Mouse (Mus musculus) limb, embryonic 14.5 days (tissue): Measurements from ENCODE around the gene Tmem95. TPM values are rescaled to one million over a fixed set of nuclear protein-coding genes. Genes with fewer than 3 reads are reported as not detected.

Source experiments
- ATAC-seq: fragments of 200-750 bp; cut with Nextera tagmentation; 2 replicates; pipeline ENCODE4 v1.8.0; 2017; ENCODE audit warnings: low read depth, moderate number of reproducible peaks, moderate TSS enrichment; ENCODE audit not compliant: low FRiP score
- DNase-seq: peaks from one replicate; pipeline ENCODE4 v3.0.0-alpha.2; 2015; ENCODE audit warnings: low spot score
- H3K27ac ChIP-seq: fragments of 300-500 bp; sonication (generic); replicated peaks from 2 replicates; pipeline ENCODE4 v1.5.1; 2014; ENCODE audit warnings: low read depth, mild to moderate bottlenecking, low read length, moderate library complexity, mixed read lengths
- H3K27me3 ChIP-seq: fragments of 300-500 bp; sonication (generic); 2 replicates; pipeline ENCODE4 v1.6.1; 2014; ENCODE audit warnings: low read length, mixed read lengths; ENCODE audit not compliant: control insufficient read depth, insufficient read depth
- H3K36me3 ChIP-seq: fragments of 300-500 bp; sonication (generic); 2 replicates; pipeline ENCODE4 v1.6.1; 2014; ENCODE audit warnings: mild to moderate bottlenecking, low read length, moderate library complexity, mixed read lengths; ENCODE audit not compliant: control insufficient read depth, insufficient read depth
- H3K4me1 ChIP-seq: fragments of 300-500 bp; sonication (generic); 2 replicates; pipeline ENCODE4 v1.6.1; 2014; ENCODE audit warnings: antibody characterized with exemption, low read length, mixed read lengths; ENCODE audit not compliant: control insufficient read depth, insufficient read depth
- H3K4me2 ChIP-seq: fragments of 300-500 bp; sonication (generic); replicated peaks from 2 replicates; pipeline ENCODE4 v1.6.1; 2014; ENCODE audit warnings: low read depth, mild to moderate bottlenecking, low read length, moderate library complexity; ENCODE audit not compliant: severe bottlenecking
- H3K4me3 ChIP-seq: fragments of 300-500 bp; sonication (generic); replicated peaks from 2 replicates; pipeline ENCODE4 v1.5.1; 2014; ENCODE audit warnings: low read length
- H3K9ac ChIP-seq: fragments of 300-500 bp; sonication (generic); 2 replicates; pipeline ENCODE4 v1.6.1; 2014; ENCODE audit warnings: mild to moderate bottlenecking, low read depth, low read length, moderate library complexity; ENCODE audit not compliant: severe bottlenecking
- H3K9me3 ChIP-seq: fragments of 300-500 bp; sonication (generic); 2 replicates; pipeline ENCODE4 v1.6.1; 2016; ENCODE audit warnings: low read length; ENCODE audit not compliant: control insufficient read depth
- POLR2A ChIP-seq: fragments of 200-500 bp; IDR thresholded peaks from 2 replicates; pipeline ENCODE4 v1.8.0; 2012; ENCODE audit warnings: inconsistent platforms, mild to moderate bottlenecking, moderate library complexity, borderline replicate concordance; ENCODE audit not compliant: insufficient read depth, insufficient read length; ENCODE audit errors: extremely low read depth
- WGBS: fragments of 180-500 bp; shearing (Covaris S2); extraction: QIAGEN DNeasy Blood & Tissue Kit; methylation state at CpG from one replicate; pipeline ENCODE4 v1.1.7; 2014; 5-methylcytosine and 5-hydroxymethylcytosine counted together
- polyA plus RNA-seq, 2 experiments: library from polyadenylated mRNA; depleted of rRNA in 1 of 2; stranded (reverse) in 1 of 2; unstranded in 1 of 2; fragments of >200 nt; fragmentation: Nextera tagmentation in 1 of 2; extraction: Ambion mirVana in 1 of 2; gene quantifications; 2 replicates each; pipeline versions ENCODE4 v1.2.1 to v1.2.3; 2012 to 2014

The Tmem95 gene
- polyA plus RNA-seq, 2 experiments = not detected

DNA sequence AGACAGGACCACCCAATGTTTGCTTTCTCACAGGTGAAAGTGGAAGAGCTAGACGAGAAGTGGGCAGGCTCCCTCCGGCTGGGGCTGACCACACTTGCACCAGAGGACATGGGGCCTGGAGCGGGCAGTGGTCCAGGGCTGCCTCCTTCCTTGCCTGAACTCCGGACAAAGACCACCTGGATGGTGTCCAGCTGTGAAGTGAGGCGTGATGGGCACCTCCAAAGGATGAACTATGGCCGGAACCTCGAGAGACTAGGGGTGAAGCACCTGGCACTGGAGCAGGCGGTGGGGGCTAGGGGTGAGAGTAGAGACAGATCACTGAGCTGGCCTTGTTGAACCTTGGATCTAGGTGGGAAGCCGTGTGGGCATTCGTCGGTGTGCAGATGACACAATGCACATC lies 30.8 kb upstream of the Tmem95 start:
- H3K36me3 ChIP-seq = peaks cover 98% of the 10 kb centered on the region

GRCm38 (mm10) chr11:69904311-69904710 lies 26.5 kb upstream of the Tmem95 start:
- DNase-seq (no peak), ATAC-seq (no peak)
- Histone ChIP-seq H3K9ac (no peak overlapping the region), H3K4me1 (peaks cover 12% of the 10 kb centered on the region), H3K27me3 (no peaks in the 10 kb centered on the region), H3K4me3 (no peak overlapping the region), H3K9me3 (no peaks in the 10 kb centered on the region), H3K27ac (no peak overlapping the region), H3K36me3 (peaks cover 62% of the 10 kb centered on the region), H3K4me2 (no peak overlapping the region)
- no peak for TF ChIP-seq POLR2A
- 98% methylated on average over 9 of the region's 9 CpGs for WGBS

More for the DNA sequence above, 30.8 kb upstream of the Tmem95 start:
- TF ChIP-seq POLR2A = no peak
- Histone ChIP-seq H3K27ac (no peak overlapping the region), H3K9ac (no peak overlapping the region), H3K9me3 (no peaks in the 10 kb centered on the region), H3K4me1 (peaks cover 3% of the 10 kb centered on the region; the same call in 1 of the 2 replicates), H3K4me2 (no peak overlapping the region), H3K27me3 (no peaks in the 10 kb centered on the region), H3K4me3 (no peak overlapping the region)
- ATAC-seq = no peak
- no peak for DNase-seq
- 92% methylated on average over 11 of the region's 11 CpGs for WGBS

- Histone ChIP-seq H3K27me3 (no peaks in the 10 kb centered on the region), H3K27ac (no peak overlapping the region), H3K9me3 (no peaks in the 10 kb centered on the region), H3K36me3 (peaks cover 48% of the 10 kb centered on the region), H3K4me2 (peak overlapping the region; percentile 75), H3K4me3 (peak overlapping the region; percentile 91), H3K9ac (peak overlapping the region; percentile 95; the same call in 1 of the 2 replicates), H3K4me1 (peaks cover 12% of the 10 kb centered on the region)
- TF ChIP-seq POLR2A = no peak
- DNase-seq (no peak), ATAC-seq (no peak)
- WGBS = 88% methylated on average over 13 of the region's 13 CpGs
These were observed 25.2 kb upstream of the Tmem95 start for GRCm38 (mm10) chr11:69902972-69903371.

DNA sequence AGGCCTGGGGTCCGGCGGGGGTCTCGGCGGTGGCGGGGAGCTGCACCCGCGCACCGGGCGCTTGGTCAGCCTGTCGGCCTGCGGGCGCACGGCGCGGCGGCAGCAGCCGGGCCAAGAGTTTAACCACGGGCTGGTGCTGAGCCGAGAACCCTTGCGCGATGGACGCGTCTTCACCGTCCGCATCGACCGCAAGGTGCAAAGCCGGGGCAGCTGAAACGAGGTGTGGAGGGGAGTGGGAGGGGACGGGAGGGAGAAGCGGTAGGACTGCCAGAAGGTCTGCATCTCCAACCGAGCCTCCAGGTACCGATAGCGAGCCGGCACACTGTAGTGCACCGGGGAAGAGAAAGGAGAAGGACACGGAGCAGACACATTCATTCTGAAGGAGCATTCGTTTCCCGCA lies 24.2 kb upstream of the Tmem95 start:
- peaks cover 39% of the 10 kb centered on the region for H3K36me3 ChIP-seq
- ATAC-seq (no peak; the same call in 1 of the 2 replicates), DNase-seq (no peak)

DNA sequence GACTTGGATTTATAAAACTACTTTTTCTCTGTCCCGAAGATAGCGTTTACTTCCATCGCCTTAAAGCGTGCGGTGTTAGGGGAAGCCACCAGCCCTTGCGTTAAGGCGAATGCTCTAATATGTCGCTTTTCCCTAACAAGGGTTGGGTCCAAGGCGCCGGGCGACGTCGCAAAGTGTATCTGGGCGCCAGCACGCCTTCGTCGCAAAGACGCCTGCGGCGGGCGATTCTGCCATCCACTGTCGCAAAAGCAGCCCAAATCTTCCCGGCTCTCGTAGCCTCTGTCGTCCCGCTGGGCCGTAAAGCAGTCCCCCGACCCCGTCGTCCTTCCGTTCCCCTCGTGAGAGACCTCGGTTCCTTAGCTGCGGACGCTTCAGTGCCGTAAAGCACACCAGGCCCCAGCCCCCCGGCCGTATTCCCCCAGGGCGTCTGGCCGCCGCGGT lies 23.6 kb upstream of the Tmem95 start:
- Histone ChIP-seq H3K27me3 (no peaks in the 10 kb centered on the region), H3K9me3 (no peaks in the 10 kb centered on the region), H3K4me2 (peak overlapping the region; percentile 75), H3K4me1 (peaks cover 12% of the 10 kb centered on the region), H3K36me3 (peaks cover 33% of the 10 kb centered on the region), H3K4me3 (peak overlapping the region; percentile 91), H3K9ac (peak overlapping the region; percentile 95), H3K27ac (peak overlapping the region; percentile 98)
- under 1% methylated on average over 42 of the region's 42 CpGs for WGBS
- TF ChIP-seq POLR2A = no peak; the same call in 1 of the 2 replicates
- peak; percentile 78 for ATAC-seq
- DNase-seq = peak; percentile 98

More for the DNA sequence above, 24.2 kb upstream of the Tmem95 start:
- no peak for TF ChIP-seq POLR2A
- Histone ChIP-seq H3K9ac (peak overlapping the region; percentile 95), H3K27me3 (no peaks in the 10 kb centered on the region), H3K4me1 (peaks cover 12% of the 10 kb centered on the region), H3K4me3 (peak overlapping the region; percentile 91), H3K9me3 (no peaks in the 10 kb centered on the region), H3K27ac (peak overlapping the region; percentile 98), H3K4me2 (peak overlapping the region; percentile 75)
- WGBS = under 1% methylated on average over 39 of the region's 39 CpGs
